Mouse (Mus musculus) CD8-positive naive resting alpha-beta T cell, adult 2 months (primary cell): Measurements from ENCODE around the gene Ror1.

Source experiments
- DNase-seq, 2 experiments: peaks; one replicate each; pipeline ENCODE4 v3.0.0; 2022; ENCODE audit warnings: low read depth in 2 of 2, low spot score in 2 of 2

Ror1 gene

GRCm38 (mm10) chr4:100300171-100300570, 204.6 kb downstream of the Ror1 start:
- no peak for DNase-seq

- DNase-seq: no peak
These were observed 205.8 kb downstream of the Ror1 start for GRCm38 (mm10) chr4:100301423-100301822.

GRCm38 (mm10) chr4:100307365-100307764, 211.8 kb downstream of the Ror1 start:
- no peak for DNase-seq

- no peak for DNase-seq
These were observed 216.4 kb downstream of the Ror1 start for GRCm38 (mm10) chr4:100311775-100312537.

- no peak for DNase-seq
These were observed 219.5 kb downstream of the Ror1 start for GRCm38 (mm10) chr4:100315066-100315465.

GRCm38 (mm10) chr4:100321758-100322157, 226.2 kb downstream of the Ror1 start:
- no peak for DNase-seq

- DNase-seq: no peak
These were observed 229.3 kb downstream of the Ror1 start for GRCm38 (mm10) chr4:100324719-100325515.

GRCm38 (mm10) chr4:100328361-100328970, 232.9 kb downstream of the Ror1 start:
- DNase-seq: no peak

GRCm38 (mm10) chr4:100335168-100335567, 239.6 kb downstream of the Ror1 start:
- DNase-seq: no peak

GRCm38 (mm10) chr4:100347791-100348190, 252.2 kb downstream of the Ror1 start:
- DNase-seq: no peak

GRCm38 (mm10) chr4:100350106-100350795, 254.7 kb downstream of the Ror1 start:
- DNase-seq: no peak

- DNase-seq: no peak
These were observed 256.3 kb downstream of the Ror1 start for GRCm38 (mm10) chr4:100351797-100352290.

- no peak for DNase-seq
These were observed 260.0 kb downstream of the Ror1 start for GRCm38 (mm10) chr4:100355566-100355965.

- DNase-seq: no peak
These were observed 262.4 kb downstream of the Ror1 start for GRCm38 (mm10) chr4:100357881-100358589.

GRCm38 (mm10) chr4:100363666-100364065, 268.1 kb downstream of the Ror1 start:
- DNase-seq: no peak

- DNase-seq: no peak
These were observed 273.1 kb downstream of the Ror1 start for GRCm38 (mm10) chr4:100368691-100369090.

GRCm38 (mm10) chr4:100369541-100370174, 274.1 kb downstream of the Ror1 start:
- no peak for DNase-seq

- no peak for DNase-seq
These were observed 277.2 kb downstream of the Ror1 start for GRCm38 (mm10) chr4:100372806-100373205.

GRCm38 (mm10) chr4:100373780-100374179, 278.2 kb downstream of the Ror1 start:
- DNase-seq: no peak

GRCm38 (mm10) chr4:100375286-100375685, 279.7 kb downstream of the Ror1 start:
- DNase-seq: no peak
